Mouse (Mus musculus): ENCODE results near the gene Srp9.
A peak's percentile ranks its signal among the peaks of the same experiment; 100 is the strongest.

The Srp9 gene

GRCm38 (mm10) chr1:182108397-182109099 lies 16.0 kb upstream of the Srp9 start:
- Histone ChIP-seq H3K4me1 (replicated peaks; ENCODE audit: low read depth, low read length) (peaks cover 99% of the 10 kb centered on the region), H3K36me3 (ENCODE audit: insufficient read depth, low read length) (no peaks in the 10 kb centered on the region), H3K4me3 (replicated peaks; ENCODE audit: low read length) (0 out of 2 replicates have a peak overlapping the region, but pooled peaks have one; percentile 5), H3K9me3 (ENCODE audit: low read length) (no peaks in the 10 kb centered on the region), H3K27me3 (ENCODE audit: insufficient read depth, low read length) (peaks cover 10% of the 10 kb centered on the region)
- TF ChIP-seq NANOG (IDR thresholded peaks at IDR 0.05; ENCODE audit: borderline replicate concordance, low read length) (no peak), POU5F1 (IDR thresholded peaks at IDR 0.05; ENCODE audit: borderline replicate concordance, low read length) (no peak), CTCF (conservative IDR thresholded peaks at IDR 0.05; ENCODE audit: low read length) (no peak)

GRCm38 (mm10) chr1:182110185-182110584 lies 14.4 kb upstream of the Srp9 start:
- TF ChIP-seq CTCF (conservative IDR thresholded peaks at IDR 0.05; ENCODE audit: low read length) (no peak), NANOG (IDR thresholded peaks at IDR 0.05; ENCODE audit: borderline replicate concordance, low read length) (no peak), POU5F1 (IDR thresholded peaks at IDR 0.05; ENCODE audit: borderline replicate concordance, low read length) (no peak)
- H3K4me3 ChIP-seq (replicated peaks; ENCODE audit: low read length), result no peak overlapping the region
- no peaks in the 10 kb centered on the region for H3K36me3 ChIP-seq (ENCODE audit: insufficient read depth, low read length)
- H3K27me3 ChIP-seq (ENCODE audit: insufficient read depth, low read length), result peaks cover 10% of the 10 kb centered on the region
- no peaks in the 10 kb centered on the region for H3K9me3 ChIP-seq (ENCODE audit: low read length)
- H3K4me1 ChIP-seq (replicated peaks; ENCODE audit: low read depth, low read length), result peaks cover 99% of the 10 kb centered on the region

DNA sequence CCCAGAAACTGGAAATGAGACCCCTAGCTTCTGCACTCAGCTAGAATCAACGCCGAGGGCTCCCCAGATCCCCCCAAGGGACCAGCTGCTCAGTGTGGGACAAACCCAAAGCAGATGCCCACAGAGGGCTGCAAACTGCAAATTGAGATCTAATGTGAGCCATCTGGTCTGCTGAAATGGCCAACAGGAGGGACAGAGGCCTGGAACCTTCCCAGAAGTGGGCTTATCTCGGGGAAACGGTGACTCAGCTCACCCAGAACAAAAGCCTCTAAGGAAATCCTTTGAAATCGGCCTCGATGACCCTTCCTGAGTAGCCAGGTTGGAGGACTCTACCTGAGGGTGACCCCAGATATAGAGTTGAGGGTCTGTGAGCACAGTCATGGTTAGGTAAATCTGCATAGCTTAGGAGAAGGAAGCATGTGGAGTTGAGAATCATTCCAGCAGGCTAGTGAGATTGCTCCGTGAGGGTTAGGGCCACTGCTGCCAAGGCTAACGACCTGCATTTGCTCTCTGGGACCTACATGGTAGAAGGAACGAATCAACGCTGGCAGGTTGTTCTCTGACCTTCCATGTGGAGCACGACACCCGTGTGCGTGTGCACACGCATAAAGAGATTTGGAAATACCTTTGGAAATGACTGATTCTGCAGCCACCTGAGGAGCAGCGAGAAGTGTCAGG lies 13.7 kb upstream of the Srp9 start:
- Histone ChIP-seq H3K9me3 (ENCODE audit: low read length) (no peaks in the 10 kb centered on the region), H3K4me1 (replicated peaks; ENCODE audit: low read depth, low read length) (peaks cover 99% of the 10 kb centered on the region), H3K27me3 (ENCODE audit: insufficient read depth, low read length) (peaks cover 10% of the 10 kb centered on the region), H3K36me3 (ENCODE audit: insufficient read depth, low read length) (no peaks in the 10 kb centered on the region), H3K4me3 (replicated peaks; ENCODE audit: low read length) (no peak overlapping the region)
- no peak for TF ChIP-seq POU5F1 (IDR thresholded peaks at IDR 0.05; ENCODE audit: borderline replicate concordance, low read length)
- no peak for TF ChIP-seq NANOG (IDR thresholded peaks at IDR 0.05; ENCODE audit: borderline replicate concordance, low read length)
- no peak for TF ChIP-seq CTCF (conservative IDR thresholded peaks at IDR 0.05; ENCODE audit: low read length)

DNA sequence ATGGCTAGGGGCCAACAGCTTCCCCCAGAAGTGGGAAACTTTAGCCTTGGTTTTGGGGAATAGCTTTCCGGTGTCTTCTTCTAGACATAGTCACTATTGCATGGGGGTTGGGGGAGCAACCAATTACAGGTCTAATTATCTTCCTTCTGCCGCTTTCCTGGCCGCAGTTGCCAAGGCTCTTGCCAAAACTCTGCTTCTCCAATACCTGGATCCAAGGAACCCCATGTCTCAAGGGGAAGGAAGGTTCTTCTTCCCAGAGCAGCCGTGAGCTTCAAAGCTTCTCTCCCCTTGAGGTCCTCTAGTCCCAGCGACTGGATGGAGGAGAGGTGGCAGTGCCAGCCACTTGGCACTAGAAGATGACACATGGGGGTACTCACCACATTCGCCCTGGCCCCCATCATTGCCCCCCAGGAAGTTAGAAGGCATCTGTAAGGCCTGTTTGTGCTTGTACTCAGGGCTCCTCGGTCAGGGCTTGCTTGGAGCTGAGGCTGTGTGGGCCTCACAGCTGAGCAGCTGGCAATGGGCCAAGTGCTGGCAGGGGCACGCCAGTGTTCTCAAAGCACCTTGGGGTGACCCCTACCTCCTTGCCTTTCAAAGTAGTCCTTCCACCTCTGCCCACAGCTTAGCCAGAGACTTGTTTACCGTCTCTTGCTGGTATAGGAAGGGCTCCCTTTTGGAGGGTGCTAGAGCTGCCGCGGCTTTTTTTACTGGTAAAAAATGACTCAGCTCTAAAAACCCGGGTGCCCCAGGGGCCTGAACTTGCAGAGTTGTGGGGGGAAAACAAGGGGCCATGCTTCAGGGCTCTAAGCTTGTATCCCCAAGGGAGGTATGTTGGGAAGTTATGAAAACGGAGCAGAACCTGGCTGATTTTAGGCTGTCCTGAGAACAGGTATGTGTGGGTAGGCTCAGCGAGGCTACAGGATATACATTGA lies 12.9 kb upstream of the Srp9 start:
- no peak for TF ChIP-seq POU5F1 (IDR thresholded peaks at IDR 0.05; ENCODE audit: borderline replicate concordance, low read length)
- no peak for TF ChIP-seq CTCF (conservative IDR thresholded peaks at IDR 0.05; ENCODE audit: low read length)
- no peak for TF ChIP-seq NANOG (IDR thresholded peaks at IDR 0.05; ENCODE audit: borderline replicate concordance, low read length)
- Histone ChIP-seq H3K4me3 (replicated peaks; ENCODE audit: low read length) (0 out of 2 replicates have a peak overlapping the region, but pooled peaks have one; percentile 0), H3K36me3 (ENCODE audit: insufficient read depth, low read length) (no peaks in the 10 kb centered on the region), H3K9me3 (ENCODE audit: low read length) (no peaks in the 10 kb centered on the region), H3K4me1 (replicated peaks; ENCODE audit: low read depth, low read length) (peaks cover 91% of the 10 kb centered on the region), H3K27me3 (ENCODE audit: insufficient read depth, low read length) (peaks cover 10% of the 10 kb centered on the region)

GRCm38 (mm10) chr1:182112385-182112784 lies 12.2 kb upstream of the Srp9 start:
- Histone ChIP-seq H3K27me3 (ENCODE audit: insufficient read depth, low read length) (peaks cover 10% of the 10 kb centered on the region), H3K9me3 (ENCODE audit: low read length) (no peaks in the 10 kb centered on the region), H3K4me1 (replicated peaks; ENCODE audit: low read depth, low read length) (peaks cover 85% of the 10 kb centered on the region), H3K4me3 (replicated peaks; ENCODE audit: low read length) (no peak overlapping the region), H3K36me3 (ENCODE audit: insufficient read depth, low read length) (no peaks in the 10 kb centered on the region)
- TF ChIP-seq CTCF (conservative IDR thresholded peaks at IDR 0.05; ENCODE audit: low read length), result no peak
- TF ChIP-seq POU5F1 (IDR thresholded peaks at IDR 0.05; ENCODE audit: borderline replicate concordance, low read length), result no peak
- no peak for TF ChIP-seq NANOG (IDR thresholded peaks at IDR 0.05; ENCODE audit: borderline replicate concordance, low read length)

- Histone ChIP-seq H3K27me3 (ENCODE audit: insufficient read depth, low read length) (peaks cover 10% of the 10 kb centered on the region), H3K9me3 (ENCODE audit: low read length) (no peaks in the 10 kb centered on the region), H3K4me1 (replicated peaks; ENCODE audit: low read depth, low read length) (peaks cover 78% of the 10 kb centered on the region), H3K36me3 (ENCODE audit: insufficient read depth, low read length) (no peaks in the 10 kb centered on the region), H3K4me3 (replicated peaks; ENCODE audit: low read length) (no peak overlapping the region; the same call in 1 of the 2 replicates)
- TF ChIP-seq POU5F1 (IDR thresholded peaks at IDR 0.05; ENCODE audit: borderline replicate concordance, low read length) (no peak), NANOG (IDR thresholded peaks at IDR 0.05; ENCODE audit: borderline replicate concordance, low read length) (no peak), CTCF (conservative IDR thresholded peaks at IDR 0.05; ENCODE audit: low read length) (no peak)
Observed at GRCm38 (mm10) chr1:182113131-182113530, 11.4 kb upstream of the Srp9 start.

DNA sequence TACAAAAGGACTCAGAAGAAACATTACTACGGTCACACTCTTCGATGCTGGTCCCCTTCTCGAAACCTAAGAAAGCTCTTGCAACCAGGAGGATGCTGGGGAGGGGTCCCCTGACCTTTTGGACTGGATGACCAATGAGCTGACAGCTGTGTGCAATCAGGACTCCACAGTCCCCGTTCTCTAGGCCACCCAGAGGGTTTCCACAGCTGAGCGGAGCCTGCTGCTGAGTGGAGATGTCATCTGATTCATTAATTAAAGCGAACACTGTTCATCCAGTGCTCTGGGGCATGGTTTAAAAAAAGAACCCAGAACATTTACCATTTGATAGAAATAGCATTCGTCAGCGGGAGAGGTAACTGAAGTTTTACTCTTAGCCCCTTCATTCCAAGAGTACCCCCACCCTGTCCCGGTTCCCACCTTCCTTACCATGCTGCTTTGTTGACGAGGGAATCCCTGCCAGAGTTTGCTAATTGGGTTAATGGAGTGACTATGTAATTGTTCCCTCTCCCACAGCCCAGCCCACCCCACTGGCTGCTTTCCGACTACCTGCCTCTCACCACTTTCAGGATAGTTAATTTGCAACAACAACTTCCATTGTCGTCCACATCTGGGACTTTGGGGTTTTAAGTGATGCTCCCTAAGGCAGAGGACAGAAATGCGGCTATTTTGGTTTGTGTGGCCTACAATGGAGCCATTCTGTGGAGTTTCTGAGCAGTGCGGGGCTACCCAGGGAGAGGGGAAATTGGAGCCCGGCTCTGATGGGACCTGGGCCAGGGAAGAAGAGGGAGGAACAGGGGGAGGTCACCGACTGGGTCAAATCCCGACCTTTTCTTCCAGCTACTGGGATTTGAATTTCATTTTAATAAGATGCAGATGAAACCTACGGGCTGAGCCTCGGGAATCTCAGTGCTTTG lies 10.7 kb upstream of the Srp9 start:
- Histone ChIP-seq H3K36me3 (ENCODE audit: insufficient read depth, low read length) (no peaks in the 10 kb centered on the region), H3K4me1 (replicated peaks; ENCODE audit: low read depth, low read length) (peaks cover 71% of the 10 kb centered on the region), H3K27me3 (ENCODE audit: insufficient read depth, low read length) (peaks cover 10% of the 10 kb centered on the region), H3K4me3 (replicated peaks; ENCODE audit: low read length) (peak overlapping the region; percentile 37), H3K9me3 (ENCODE audit: low read length) (no peaks in the 10 kb centered on the region)
- TF ChIP-seq POU5F1 (IDR thresholded peaks at IDR 0.05; ENCODE audit: borderline replicate concordance, low read length), result no peak
- TF ChIP-seq CTCF (conservative IDR thresholded peaks at IDR 0.05; ENCODE audit: low read length), result no peak
- no peak for TF ChIP-seq NANOG (IDR thresholded peaks at IDR 0.05; ENCODE audit: borderline replicate concordance, low read length)
